Mouse (Mus musculus) neural tube, embryonic 14.5 days (tissue): ENCODE measurements around the gene Ltbp3. TPM values are rescaled to one million over a fixed set of nuclear protein-coding genes. Genes with fewer than 3 reads are reported as not detected.
A peak's percentile ranks its signal among the peaks of the same experiment; 100 is the strongest.

Source experiments
- ATAC-seq: fragments of 200-750 bp; cut with Nextera tagmentation; 2 replicates; pipeline ENCODE4 v1.8.0; 2017; ENCODE audit warnings: low read depth, mild to moderate bottlenecking, moderate TSS enrichment, moderate library complexity
- H3K27ac ChIP-seq: fragments of 300-500 bp; sonication (generic); 2 replicates; pipeline ENCODE4 v1.5.1; 2014; ENCODE audit warnings: low read depth, mild to moderate bottlenecking, control low read depth, low read length, moderate library complexity, mixed read lengths
- H3K27me3 ChIP-seq: fragments of 300-500 bp; sonication (generic); 2 replicates; pipeline ENCODE4 v1.6.1; 2014; ENCODE audit warnings: low read length; ENCODE audit not compliant: control insufficient read depth, insufficient read depth
- H3K36me3 ChIP-seq: fragments of 300-500 bp; sonication (generic); 2 replicates; pipeline ENCODE4 v1.6.1; 2014; ENCODE audit warnings: low read length, mixed read lengths; ENCODE audit not compliant: control insufficient read depth, insufficient read depth
- H3K4me1 ChIP-seq: fragments of 300-500 bp; sonication (generic); 2 replicates; pipeline ENCODE4 v1.6.1; 2014; ENCODE audit warnings: low read length; ENCODE audit not compliant: control insufficient read depth, insufficient read depth
- H3K4me2 ChIP-seq: fragments of 300-500 bp; sonication (generic); 2 replicates; pipeline ENCODE4 v1.6.1; 2014; ENCODE audit warnings: mild to moderate bottlenecking, low read depth, low read length, control low read depth
- H3K4me3 ChIP-seq: fragments of 300-500 bp; sonication (generic); 2 replicates; pipeline ENCODE4 v1.5.1; 2014; ENCODE audit warnings: low read depth, low read length, control low read depth, mixed read lengths
- H3K9ac ChIP-seq: fragments of 300-500 bp; sonication (generic); replicated peaks from 2 replicates; pipeline ENCODE4 v1.6.1; 2014; ENCODE audit warnings: low read depth, mild to moderate bottlenecking, control low read depth, low read length, mixed read lengths
- H3K9me3 ChIP-seq: fragments of 300-500 bp; sonication (generic); 2 replicates; pipeline ENCODE4 v1.6.1; 2016; ENCODE audit warnings: low read length; ENCODE audit not compliant: control insufficient read depth
- WGBS: fragments of 180-500 bp; shearing (Covaris S2); extraction: QIAGEN DNeasy Blood & Tissue Kit; methylation state at CpG from one replicate; pipeline ENCODE4 v1.1.7; 2014; 5-methylcytosine and 5-hydroxymethylcytosine counted together
- polyA plus RNA-seq: library from polyadenylated mRNA; unstranded; fragments of >200 nt; fragmentation: Nextera tagmentation; extraction: Ambion mirVana; gene quantifications from 2 replicates; pipeline ENCODE4 v1.2.1, GENCODE M21; 2014

Gene Ltbp3
- 14.0 and 25.7 TPM in 2 replicates for polyA plus RNA-seq

- H3K27ac ChIP-seq, result peak within 1 kb of the TSS; percentile 73
- WGBS, result 18% methylated on average over 13 of the region's 14 CpGs
- H3K4me3 ChIP-seq, result peak within 1 kb of the TSS; percentile 59
- peaks cover 14% of the 10 kb centered on the region for H3K27me3 ChIP-seq
- peak; percentile 68; the same call in 1 of the 2 replicates for ATAC-seq
- peak within 1 kb of the TSS; percentile 81 for H3K9ac ChIP-seq
- H3K36me3 ChIP-seq, result no peaks in the 10 kb centered on the region
- H3K4me2 ChIP-seq, result peak within 1 kb of the TSS; percentile 98
- H3K9me3 ChIP-seq, result no peaks in the 10 kb centered on the region
- H3K4me1 ChIP-seq, result peaks cover 18% of the 10 kb centered on the region; the same call in 1 of the 2 replicates
Observed at GRCm38 (mm10) chr19:5740320-5741317, at the start of gene Ltbp3. Gene Ltbp3 (plus strand): TSS chr19:5740904.

GRCm38 (mm10) chr19:5691601-5692000, 49.1 kb upstream of the Ltbp3 start:
- peak overlapping the region; percentile 22; the same call in 1 of the 2 replicates for H3K27ac ChIP-seq
- peak overlapping the region; percentile 21; the same call in 1 of the 2 replicates for H3K9ac ChIP-seq
- peaks cover 35% of the 10 kb centered on the region for H3K4me1 ChIP-seq
- H3K9me3 ChIP-seq, result no peaks in the 10 kb centered on the region
- peak overlapping the region; percentile 95; the same call in 1 of the 2 replicates for H3K4me2 ChIP-seq
- H3K36me3 ChIP-seq, result peaks cover 22% of the 10 kb centered on the region
- H3K4me3 ChIP-seq, result peak overlapping the region; percentile 86; the same call in 1 of the 2 replicates
- ATAC-seq, result no peak
- 89% methylated on average over 5 of the region's 5 CpGs for WGBS
- no peaks in the 10 kb centered on the region for H3K27me3 ChIP-seq

GRCm38 (mm10) chr19:5692086-5692912, 48.4 kb upstream of the Ltbp3 start:
- Histone ChIP-seq H3K4me2 (peak overlapping the region; percentile 95; the same call in 1 of the 2 replicates), H3K4me3 (peak overlapping the region; percentile 86; the same call in 1 of the 2 replicates), H3K4me1 (peaks cover 32% of the 10 kb centered on the region), H3K9ac (no peak overlapping the region), H3K27ac (no peak overlapping the region), H3K9me3 (no peaks in the 10 kb centered on the region), H3K27me3 (no peaks in the 10 kb centered on the region), H3K36me3 (peaks cover 27% of the 10 kb centered on the region)
- ATAC-seq, result no peak
- 64% methylated on average over 10 of the region's 10 CpGs for WGBS

GRCm38 (mm10) chr19:5692913-5693396, 47.7 kb upstream of the Ltbp3 start:
- Histone ChIP-seq H3K27me3 (no peaks in the 10 kb centered on the region), H3K4me3 (no peak overlapping the region), H3K4me1 (peaks cover 26% of the 10 kb centered on the region), H3K36me3 (peaks cover 34% of the 10 kb centered on the region), H3K9me3 (no peaks in the 10 kb centered on the region), H3K27ac (no peak overlapping the region), H3K4me2 (peak overlapping the region; percentile 95; the same call in 1 of the 2 replicates), H3K9ac (no peak overlapping the region; the same call in 1 of the 2 replicates)
- ATAC-seq, result no peak
- WGBS, result 71% methylated on average over 10 of the region's 10 CpGs

- ATAC-seq, result no peak
- no peak overlapping the region for H3K9ac ChIP-seq
- H3K9me3 ChIP-seq, result no peaks in the 10 kb centered on the region
- H3K4me1 ChIP-seq, result peaks cover 26% of the 10 kb centered on the region
- no peak overlapping the region for H3K4me2 ChIP-seq
- no peak overlapping the region for H3K27ac ChIP-seq
- WGBS, result 88% methylated on average over 6 of the region's 6 CpGs
- peaks cover 38% of the 10 kb centered on the region for H3K36me3 ChIP-seq
- H3K4me3 ChIP-seq, result no peak overlapping the region
- H3K27me3 ChIP-seq, result no peaks in the 10 kb centered on the region
Observed at GRCm38 (mm10) chr19:5693801-5694200, 46.9 kb upstream of the Ltbp3 start.

- peak overlapping the region; percentile 42 for H3K4me2 ChIP-seq
- peaks cover 13% of the 10 kb centered on the region for H3K4me1 ChIP-seq
- WGBS, result 9% methylated on average over 41 of the region's 41 CpGs
- H3K9me3 ChIP-seq, result no peaks in the 10 kb centered on the region
- no peaks in the 10 kb centered on the region for H3K27me3 ChIP-seq
- peak overlapping the region; percentile 19 for H3K4me3 ChIP-seq
- H3K9ac ChIP-seq, result 0 out of 2 replicates have a peak overlapping the region, but pooled peaks have one; percentile 21
- ATAC-seq, result no peak
- peaks cover 54% of the 10 kb centered on the region for H3K36me3 ChIP-seq
- H3K27ac ChIP-seq, result no peak overlapping the region
Observed at GRCm38 (mm10) chr19:5695849-5696462, 44.7 kb upstream of the Ltbp3 start.

- Histone ChIP-seq H3K9ac (no peak within 1 kb of the TSS), H3K4me3 (no peak within 1 kb of the TSS), H3K27me3 (no peaks in the 10 kb centered on the region), H3K4me2 (no peak within 1 kb of the TSS), H3K36me3 (peaks cover 45% of the 10 kb centered on the region), H3K27ac (no peak within 1 kb of the TSS), H3K4me1 (0 out of 2 replicates have a peak, but pooled peaks cover 4% of the 10 kb centered on the region), H3K9me3 (no peaks in the 10 kb centered on the region)
- 80% methylated on average over 17 of the region's 17 CpGs for WGBS
- no peak for ATAC-seq
Observed at GRCm38 (mm10) chr19:5704163-5704800, 36.4 kb upstream of the Ltbp3 start, which contains the start of gene Kcnk7. Gene Kcnk7 (plus strand): TSS chr19:5704367.
